Mouse (Mus musculus) cerebellum, postnatal 4 days (tissue): ENCODE data around the gene Hoxb1.

Experiments
- DNase-seq, 2 experiments: peaks; one replicate each; pipeline ENCODE4 v3.0.0; 2022; ENCODE audit warnings: low spot score in 2 of 2, mixed read lengths in 1 of 2

Gene Hoxb1

DNA sequence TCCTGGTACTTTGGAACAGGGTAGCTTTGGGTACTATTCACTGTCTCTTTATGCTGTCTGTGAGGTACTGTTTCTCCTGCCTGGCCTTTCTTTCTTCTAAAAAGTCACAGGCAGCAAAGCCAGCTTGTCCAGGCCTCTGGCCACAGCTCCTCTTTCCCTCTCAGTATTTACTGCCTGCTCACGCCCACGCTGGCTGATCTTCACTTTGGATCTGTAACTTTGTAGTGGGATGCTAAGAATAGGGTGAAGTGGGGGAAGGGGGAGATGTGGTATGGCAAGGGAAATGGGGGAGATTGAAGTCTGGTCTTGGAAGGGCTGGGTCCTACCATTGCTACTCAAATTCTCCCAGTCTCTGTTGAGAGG is 31.6 kb upstream of the Hoxb1 start:
- no peak for DNase-seq

DNA sequence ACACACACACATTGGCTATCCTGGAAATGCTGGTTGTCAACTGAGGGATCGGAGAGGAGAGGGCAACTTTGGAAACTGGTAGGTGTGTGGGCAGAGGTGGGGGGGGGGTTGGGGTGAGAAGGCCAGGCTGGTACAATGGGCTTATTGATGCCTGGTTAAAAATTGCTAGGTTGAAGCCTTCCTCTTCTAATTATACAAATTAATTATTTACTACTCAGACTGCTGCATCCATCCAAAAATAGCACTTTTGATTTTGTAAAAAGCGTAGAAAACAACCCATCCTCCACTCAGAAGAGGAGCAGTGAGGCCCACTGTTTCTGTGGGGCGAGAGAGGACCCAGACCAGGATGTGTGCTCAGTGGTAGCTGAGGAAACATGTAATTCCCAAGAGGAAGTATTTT is 30.6 kb upstream of the Hoxb1 start:
- no peak for DNase-seq

DNA sequence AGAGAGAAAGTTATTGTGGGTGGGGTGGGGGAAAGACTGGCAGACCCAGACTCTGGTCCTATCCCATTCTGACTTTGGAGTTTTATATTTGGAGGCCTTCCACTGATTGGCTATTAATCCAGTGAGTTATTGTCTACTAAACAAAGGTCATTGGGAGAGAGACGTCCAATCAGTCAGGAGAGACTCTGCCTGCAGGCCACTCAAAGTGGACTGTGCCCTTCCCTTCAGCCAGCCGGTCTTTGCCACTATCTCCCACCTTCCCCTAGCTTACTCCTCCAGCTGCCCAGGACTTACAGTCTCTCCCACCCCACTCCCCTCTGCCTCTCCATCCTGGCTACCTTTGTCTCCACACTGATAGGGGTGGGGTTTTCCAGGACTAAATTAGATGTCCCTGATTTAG is 29.0 kb upstream of the Hoxb1 start:
- DNase-seq, result no peak

DNA sequence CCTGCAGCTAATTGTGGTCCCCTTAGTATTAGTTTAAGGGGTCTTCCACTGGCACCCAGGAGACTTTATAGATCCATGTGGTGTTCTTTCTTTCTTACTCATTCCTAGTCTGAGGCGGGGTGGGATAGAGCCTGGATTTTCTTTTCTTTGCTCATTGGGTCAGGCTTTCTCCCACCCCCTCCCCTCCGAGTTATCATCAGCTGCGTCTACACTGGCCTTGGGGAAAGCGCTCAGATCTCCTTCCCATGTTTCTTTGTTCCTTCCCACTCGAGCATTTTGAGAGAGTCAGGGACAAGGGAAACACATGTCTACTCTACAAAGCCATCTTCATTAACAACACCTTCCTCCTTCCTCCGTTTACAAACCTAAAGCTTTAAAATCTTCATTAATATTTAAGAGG is 28.5 kb upstream of the Hoxb1 start:
- no peak for DNase-seq

DNA sequence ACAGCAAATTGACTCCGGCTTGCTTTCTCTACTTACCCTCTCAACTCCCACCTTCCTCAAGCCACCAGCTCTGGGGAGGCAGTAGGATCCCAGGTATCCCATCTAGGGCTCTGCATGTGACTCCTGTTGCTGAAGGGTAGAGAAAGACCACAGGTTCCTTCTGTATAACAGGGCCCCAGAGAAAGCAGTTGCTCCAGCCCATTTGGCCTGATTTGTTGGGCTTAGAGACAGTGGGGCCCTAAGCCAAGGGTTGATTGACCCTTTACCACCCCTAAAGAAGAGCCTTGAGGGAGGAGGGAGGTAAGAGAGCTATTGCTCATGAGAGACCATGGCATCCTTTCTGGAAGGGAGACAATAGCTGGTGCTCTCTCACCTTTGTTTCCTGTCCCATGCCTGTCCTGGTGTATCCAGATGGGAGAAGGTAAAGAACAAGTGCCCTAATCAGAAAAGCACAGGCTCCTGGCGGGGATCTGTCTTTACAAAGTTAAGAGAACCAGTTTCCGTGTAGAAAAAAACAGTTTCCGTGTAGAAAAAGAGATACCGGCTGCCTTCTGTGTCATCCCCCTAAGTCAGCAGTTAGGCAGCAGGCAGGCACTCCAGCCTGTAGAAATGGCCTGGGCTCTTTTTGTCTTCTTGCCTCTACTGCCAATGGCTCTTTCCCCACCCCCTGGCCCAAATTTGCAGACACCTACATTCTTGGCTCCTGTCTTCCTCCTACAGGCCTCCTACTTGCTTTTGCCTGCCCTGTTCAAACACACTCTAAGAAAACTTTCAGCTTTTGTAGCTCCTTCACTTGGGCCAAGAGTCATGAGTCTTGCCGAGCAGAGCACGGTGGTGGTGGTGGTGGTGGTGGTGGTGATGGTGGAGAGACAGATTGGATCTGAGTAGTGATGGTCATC is 26.3 kb upstream of the Hoxb1 start:
- DNase-seq, result no peak

DNA sequence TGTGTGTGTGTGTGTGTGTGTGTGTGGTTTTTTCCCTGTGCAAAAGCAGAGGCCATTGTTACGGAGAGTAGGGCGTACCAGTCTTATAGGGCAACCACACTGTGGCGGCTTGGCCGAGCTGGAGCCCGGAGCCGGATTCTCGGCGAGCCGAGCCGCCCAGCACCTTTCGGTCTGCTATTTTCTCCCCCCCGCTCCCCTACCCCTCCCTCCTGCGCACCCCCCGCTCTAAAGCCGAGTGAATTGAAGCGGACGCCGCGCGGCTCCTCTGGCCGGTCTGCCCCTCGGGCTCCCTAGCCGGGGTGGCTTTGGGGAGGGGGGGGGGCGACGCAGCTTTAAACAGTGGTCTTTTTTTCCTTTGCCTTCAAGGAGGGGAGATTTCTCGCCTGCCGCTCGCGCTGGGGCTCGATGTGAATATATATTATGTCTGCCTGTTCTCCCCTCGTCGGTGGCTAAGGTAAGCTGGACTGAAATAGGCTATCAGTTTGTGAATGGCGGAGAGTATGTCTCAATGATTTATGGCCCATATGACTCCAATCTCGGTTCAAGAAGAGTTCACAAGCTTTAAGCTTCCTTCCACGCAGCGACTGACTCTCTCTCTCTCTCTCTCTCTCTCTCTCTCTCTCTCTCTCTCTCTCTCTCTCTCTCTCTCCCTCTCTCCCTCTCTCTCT is 24.7 kb upstream of the Hoxb1 start:
- DNase-seq, result no peak

DNA sequence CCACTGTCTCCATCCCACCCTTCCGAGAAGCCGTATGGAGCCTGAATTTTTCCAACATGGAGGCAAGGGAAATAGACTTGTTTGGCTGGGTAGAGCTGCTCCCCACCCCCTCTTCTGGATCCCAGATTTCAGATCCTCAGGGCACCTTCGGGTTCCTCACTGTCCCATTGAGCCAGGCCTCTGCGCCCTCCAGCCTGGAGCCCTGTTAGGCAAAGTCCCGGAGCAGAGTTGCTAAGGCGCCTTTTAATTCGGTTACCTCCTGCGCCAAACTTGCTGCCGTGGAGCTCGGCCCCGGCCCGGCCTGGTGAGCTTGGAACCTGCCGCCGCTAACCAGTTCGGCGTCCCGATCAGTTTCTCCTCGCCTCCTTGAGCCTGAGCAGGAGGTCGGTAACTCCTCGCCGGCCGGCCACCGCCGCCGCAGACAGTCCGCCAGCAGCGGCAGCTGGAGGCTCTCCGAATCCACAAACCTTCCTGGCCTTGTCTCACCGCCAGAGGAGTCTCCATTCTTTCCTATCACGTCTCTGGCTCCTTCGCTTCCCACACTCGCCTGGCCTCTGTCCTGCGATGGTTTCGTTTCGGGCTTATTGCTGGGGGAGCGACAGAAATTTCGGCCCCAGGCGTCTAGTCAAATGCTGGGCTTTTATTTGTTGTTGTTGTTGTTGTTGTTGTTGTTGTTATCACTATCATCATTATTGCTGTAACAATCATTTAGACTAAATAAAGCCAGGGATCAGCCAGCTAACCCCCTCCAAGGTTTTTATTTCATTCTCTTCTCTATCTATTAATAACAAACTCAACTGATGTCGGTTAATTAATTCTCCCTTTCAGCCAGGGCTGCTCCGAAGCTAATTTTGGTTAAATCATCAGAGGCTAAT is 23.6 kb upstream of the Hoxb1 start:
- no peak for DNase-seq

DNA sequence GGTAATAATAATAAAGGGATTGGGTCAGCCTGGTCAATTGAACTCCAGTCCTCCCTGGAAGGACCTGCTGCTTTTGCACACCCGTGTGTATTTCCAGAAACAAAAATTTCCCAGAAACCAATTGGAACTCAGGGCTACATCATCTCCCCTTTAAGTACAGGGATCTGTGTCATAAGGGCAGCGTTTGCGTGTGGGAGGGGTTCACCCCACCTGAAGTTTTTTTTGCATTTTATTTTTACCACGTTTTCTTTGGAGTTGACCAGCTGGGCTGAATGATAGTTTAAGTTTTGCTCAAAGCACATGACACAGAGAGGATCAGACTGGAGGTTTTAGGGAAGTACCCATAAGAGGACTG is 23.0 kb upstream of the Hoxb1 start:
- no peak for DNase-seq

DNA sequence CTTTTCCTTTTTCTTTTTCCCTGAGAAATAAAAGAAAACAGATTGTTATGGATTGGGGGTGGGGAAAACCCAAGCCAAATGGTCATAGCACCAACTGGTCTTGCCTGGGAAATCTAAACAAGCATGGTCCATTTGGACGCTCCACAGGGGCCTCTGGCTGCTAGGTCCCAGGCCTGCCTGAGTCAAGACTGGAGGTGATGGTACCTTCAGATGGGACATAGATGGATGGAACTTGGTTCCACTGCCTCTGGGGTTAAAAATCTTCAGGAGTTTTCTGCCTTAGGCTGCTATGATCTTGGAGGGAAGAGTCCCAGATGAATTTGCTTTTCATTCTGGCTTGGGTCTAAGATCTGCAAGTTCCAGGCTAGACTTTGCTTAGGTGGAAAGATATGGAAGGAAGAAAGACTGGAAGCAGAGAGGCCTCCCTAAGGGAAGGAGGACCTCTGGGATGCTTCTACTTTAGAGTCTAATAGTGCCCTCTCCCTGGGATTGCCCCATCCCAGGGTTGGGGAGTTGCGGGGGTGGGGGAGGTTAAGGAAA is 22.3 kb upstream of the Hoxb1 start:
- no peak for DNase-seq

DNA sequence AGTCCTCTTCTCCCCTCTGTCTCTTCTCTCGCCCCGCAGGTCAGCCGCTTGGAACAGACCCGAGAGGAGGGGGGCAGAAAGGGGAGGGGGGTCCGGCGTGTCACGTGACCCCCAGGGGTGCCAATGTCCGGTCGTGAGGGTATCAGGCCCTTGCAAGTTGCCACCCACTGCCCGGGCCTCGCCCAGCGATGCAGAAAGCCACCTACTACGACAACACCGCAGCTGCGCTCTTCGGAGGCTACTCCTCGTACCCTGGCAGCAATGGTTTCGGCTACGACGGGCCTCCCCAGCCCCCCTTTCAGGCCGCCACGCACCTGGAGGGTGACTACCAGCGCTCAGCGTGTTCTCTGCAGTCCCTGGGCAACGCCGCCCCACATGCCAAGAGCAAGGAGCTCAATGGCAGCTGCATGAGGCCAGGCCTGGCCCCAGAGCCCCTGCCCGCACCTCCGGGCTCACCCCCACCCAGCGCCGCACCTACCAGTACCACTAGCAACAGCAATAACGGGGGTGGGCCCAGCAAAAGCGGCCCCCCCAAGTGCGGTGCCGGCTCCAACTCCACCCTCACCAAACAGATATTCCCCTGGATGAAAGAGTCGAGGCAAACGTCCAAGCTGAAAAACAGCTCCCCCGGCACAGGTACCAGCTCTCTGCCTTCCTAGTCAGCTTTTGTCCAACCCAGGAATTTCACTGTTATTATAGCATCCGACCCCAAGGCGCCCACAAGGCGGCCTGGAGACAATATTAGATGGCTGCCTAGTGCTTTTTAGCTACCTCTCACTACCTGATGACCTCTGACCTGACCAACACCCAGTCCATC is 21.3 kb upstream of the Hoxb1 start:
- DNase-seq, result no peak

DNA sequence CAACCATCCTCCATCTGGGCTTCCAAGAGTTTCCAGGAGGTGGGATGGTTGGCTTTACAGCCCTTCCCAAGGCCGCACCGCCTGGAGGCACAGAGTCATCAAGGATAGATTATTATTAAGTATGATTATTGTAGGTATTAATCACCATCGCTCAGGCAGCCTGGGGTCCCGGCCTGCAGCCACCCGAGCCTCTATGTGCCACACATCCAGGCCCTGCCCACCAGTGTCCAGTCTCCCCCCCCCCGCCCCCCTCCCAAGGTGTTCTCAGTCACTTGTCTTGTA is 20.7 kb upstream of the Hoxb1 start:
- DNase-seq, result no peak

DNA sequence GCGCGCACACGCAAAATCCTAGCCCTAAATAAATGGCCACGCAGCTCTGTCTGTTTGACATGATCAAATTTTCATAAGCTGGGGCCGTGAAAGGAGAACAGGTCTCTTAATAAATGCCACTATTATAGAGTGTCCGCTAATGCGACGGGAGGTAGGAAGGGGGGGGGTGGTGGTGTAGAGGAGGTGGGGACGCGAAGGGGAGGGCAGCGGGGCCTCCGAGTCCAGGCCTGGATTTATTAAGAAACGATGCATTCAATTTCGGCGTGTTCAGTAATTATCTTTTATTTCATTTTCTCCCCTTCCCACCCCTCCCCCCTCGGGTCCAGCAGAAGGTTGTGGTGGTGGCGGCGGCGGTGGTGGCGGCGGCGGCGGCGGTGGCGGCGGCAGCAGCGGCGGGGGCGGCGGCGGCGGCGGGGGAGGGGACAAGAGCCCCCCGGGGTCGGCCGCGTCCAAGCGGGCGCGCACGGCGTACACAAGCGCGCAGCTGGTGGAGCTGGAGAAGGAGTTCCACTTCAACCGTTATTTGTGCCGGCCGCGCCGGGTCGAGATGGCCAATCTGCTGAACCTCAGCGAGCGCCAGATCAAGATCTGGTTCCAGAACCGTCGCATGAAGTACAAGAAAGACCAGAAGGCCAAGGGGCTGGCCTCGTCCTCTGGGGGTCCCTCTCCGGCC is 20.2 kb upstream of the Hoxb1 start:
- no peak for DNase-seq

DNA sequence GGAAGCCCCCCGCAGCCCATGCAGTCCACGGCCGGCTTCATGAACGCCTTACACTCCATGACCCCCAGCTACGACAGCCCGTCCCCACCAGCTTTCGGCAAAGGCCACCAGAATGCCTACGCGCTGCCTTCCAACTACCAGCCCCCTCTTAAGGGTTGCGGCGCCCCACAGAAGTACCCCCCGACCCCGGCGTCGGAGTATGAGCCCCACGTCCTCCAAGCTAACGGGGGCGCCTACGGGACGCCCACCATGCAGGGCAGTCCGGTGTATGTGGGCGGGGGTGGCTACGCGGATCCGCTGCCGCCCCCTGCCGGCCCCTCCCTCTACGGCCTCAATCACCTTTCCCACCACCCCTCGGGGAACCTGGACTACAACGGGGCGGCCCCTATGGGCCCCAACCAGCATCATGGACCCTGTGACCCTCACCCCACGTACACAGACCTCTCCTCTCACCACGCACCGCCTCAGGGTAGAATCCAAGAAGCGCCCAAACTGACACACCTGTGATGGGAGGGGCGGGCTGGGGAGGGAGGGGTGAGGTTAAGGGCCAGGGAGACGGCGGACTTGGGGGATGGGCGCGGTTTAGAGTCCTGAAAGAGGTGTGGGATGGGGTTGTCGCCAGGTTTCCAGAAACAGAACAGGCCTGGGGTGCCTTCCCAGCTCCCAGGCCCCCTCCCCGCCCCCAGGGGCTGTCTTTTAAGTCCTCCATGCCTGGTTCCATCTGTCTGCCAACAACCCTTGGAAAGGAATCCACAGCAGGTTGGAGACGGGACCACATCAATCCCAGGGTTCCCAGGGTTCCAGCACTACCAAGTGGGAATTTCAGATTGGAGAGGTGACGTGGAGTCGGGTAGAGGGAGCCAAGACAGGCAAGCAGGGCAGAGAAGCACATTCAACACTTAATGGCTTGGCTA is 19.4 kb upstream of the Hoxb1 start:
- DNase-seq, result no peak

DNA sequence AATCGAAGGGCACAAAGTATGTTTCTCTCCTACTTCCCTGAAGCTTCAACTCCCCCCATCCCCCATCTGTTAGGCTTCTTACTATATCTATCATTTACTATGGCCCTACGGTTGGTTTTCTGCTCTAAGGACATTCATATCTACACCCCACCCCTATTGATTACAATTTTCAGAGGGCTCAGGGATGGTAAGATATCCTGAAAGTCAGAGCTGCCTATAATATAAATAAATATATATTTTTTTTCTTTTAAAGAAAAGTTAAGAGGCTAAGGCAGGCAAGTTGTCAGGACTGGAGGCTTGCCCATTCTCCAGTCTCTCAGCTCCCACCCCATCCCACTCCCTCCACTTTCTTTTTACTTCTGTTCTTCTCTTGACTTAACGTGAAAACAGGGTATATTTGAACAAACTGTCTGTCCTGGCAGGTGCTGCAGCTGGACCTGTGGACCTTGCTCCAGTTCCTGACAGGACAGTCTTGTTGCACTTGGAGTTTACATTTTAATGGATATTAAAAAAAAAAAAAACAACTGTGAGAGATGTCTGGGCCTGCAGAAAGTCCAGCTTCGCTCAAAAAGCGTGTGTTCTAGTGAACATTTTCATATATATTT is 18.5 kb upstream of the Hoxb1 start:
- DNase-seq, result no peak

DNA sequence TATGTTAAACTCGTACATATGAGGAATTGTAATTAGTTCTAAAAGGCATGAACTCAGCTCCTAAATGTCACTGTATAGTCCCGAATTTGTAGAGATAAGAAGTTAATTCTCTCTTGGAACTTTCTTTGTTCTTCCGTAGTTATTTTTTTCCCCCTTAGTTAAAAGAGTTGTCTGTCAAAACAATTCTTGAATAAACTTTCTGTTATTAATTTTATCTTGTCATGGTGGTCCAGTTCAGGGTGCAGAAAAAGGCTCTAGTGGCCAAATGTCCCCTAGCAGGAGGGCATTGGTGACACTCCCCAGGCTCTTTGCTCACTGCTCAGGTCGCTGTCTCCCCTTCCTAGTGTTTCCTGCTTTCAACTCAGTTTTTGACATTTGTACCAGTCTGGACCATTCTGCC is 17.8 kb upstream of the Hoxb1 start:
- DNase-seq, result no peak

DNA sequence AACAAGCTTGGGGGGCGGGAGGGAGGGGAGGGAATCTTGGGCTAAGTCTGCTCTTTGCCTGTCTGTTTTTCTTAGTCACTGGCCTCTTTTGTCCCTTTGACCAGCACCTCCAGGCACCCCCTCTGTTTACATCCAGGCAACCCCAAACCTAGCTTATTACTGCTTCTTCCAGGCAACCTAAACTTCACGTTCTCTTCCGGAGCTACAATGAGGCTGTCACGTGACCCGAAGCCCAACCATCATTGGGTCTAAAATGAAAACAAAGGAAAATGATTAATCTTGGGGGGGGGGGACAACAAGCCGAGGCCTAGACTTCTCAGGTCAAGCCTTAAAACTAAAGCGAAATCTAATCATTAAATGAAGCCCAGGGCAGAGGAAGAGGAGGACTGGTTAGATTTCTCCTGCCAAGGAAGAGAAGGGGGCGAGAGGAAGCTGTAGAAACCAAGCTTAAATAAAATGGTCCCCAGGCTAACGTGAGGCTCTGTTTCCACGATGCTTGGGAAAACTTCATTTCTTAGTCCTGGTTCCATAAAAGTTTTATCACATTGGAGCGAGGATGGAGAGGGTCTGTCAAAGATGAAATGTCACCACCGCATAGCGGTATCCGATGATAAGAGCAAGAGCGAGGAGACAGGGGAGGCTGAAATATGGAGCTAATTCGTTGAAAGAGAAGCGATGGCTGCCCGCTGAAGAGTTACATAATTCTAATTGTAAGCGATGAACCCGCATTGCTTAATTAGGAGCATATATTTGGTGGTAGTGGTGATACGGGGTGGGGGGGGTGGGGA is 17.2 kb upstream of the Hoxb1 start:
- no peak for DNase-seq

DNA sequence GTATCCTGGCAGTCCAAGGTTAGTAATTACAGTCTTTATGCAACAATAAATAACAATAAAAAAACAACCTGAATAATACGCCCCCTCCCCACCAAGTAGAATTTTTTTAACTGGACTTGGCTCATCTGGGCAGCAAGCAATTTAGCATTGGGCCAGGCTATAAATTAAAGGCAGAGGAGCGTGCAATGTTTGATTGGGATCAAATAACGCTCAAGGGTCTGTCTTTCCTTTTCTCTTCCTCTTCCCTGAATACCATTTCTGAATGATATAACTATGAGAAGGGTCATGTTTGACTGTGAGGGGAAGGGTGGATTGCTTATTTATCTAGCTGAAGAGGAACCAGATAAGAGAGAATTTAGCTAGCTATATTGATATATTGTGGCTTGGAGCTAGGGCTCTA is 16.6 kb upstream of the Hoxb1 start:
- no peak for DNase-seq

DNA sequence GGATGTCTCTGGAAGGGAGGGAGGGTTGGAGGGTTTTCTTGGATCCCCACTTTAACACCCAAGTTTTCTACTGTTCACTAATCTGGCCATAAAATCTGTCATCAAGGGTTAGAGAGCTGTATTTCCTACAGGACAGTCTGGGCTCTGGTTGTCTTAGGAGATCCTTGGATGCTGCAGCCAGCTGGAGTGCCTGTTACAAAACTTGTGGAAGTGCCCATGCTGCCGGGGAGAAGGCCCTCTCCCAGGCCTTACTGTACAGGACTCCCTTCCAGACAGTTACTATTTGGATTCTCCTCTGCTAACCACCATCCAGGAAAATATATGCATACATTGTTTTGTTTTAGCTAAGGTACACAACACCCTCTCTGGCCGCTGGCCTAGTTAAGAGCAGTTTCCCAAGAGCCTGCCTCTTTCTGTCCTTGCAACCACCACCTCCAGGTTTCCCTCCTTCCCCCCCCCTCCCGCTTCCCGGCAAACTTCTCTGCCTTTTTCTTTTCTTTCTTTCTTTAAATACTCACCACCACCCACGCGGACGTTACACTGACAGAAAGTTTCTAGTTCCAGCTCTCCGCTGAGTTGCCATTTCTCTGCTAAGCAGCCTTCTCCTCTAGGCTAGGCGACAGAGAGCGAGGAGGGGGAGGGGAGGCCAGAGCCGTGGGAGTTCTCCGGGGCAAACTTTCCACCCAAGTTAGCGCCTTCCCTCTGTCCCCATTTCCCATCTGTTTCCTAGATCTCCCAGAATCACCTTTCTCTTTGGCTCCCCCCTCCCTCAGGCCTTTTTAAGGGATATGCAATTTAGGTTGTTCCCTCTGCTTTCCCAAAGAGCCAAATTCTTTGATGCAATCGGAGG is 15.8 kb upstream of the Hoxb1 start:
- no peak for DNase-seq
